Mouse (Mus musculus): ENCODE data around the gene 4933417A18Rik.
"Not testable (repeated sequence)": the region's sequence is repeated elsewhere in the genome, so short reads cannot be mapped to it uniquely, and the experiment has no call there.

4933417A18Rik gene

DNA sequence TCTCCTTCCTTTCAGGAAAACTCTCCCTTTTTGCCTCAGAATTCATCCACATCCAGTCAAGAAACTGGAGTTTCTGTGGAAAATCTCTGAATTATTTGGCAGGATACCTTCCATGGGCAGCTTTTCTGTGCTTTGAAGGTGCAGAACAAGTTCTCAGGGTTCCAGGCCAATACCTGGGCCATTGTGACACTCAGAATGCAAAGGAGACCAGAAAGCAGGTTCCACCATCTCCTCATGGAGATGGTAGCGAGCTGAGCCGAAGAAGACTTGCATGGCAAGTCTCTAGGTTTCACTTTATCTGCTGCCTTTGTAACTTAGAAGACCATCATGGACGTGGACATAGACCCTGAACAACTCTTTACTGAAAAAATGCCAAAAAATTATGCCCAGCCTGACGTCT is at the start of gene 4933417A18Rik, which contains the start of gene Fam217a:
TSS of gene 4933417A18Rik (plus strand) at position 200 of the 400 bp plus-strand sequence.
TSS of gene Fam217a (minus strand) at position 101 of the 400 bp plus-strand sequence.
- no peak for DNase-seq (ENCODE audit: low spot score)

DNA sequence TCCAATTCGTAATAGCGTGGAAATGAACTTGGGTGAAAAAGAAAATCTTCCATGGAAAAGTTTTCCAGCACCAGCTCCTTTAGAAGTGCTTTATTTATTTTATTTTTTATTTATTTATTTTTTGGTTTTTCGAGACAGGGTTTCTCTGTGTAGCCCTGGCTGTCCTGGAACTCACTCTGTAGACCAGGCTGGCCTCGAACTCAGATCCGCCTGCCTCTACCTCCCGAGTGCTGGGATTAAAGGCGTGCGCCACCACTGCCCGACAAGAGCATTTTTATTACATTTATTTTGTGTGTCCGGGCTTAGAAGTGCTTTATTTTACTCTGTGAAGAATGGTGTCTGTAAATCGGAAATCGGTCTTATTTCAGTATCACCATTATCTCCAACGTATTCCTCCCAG is 49.5 kb upstream of the 4933417A18Rik start:
- not testable (repeated sequence) for DNase-seq (ENCODE audit: low spot score)

DNA sequence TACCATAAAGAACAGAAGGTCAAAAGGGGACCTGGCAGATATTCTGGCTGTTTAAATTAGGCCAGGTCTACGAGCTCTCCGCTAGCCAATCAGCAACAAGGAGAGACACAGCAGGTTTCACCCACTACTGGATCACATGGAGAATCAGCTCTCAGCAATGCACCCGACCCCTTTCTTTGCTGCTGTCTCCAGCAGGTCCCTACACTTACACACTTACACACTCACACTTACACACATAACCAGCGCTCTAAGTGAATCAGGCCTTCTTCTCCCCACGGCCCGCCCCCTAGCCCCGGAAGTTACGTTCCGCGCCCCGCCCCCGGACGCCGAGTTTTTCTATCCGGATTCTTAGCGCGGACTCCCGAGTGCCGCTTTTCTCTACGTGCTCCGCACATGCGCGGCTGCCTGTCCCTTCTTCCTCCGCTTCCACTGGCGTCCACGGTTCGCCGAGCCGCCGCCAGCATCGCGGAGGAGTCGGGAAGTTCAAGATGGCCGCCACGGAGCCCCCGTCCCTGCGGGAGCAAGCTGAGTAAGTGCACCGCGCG is 49.0 kb upstream of the 4933417A18Rik start, which contains the start of gene Prpf4b:
TSS of gene Prpf4b (plus strand) at position 137 of the 545 bp plus-strand sequence.
- DNase-seq (ENCODE audit: low spot score) = peak; percentile 89

DNA sequence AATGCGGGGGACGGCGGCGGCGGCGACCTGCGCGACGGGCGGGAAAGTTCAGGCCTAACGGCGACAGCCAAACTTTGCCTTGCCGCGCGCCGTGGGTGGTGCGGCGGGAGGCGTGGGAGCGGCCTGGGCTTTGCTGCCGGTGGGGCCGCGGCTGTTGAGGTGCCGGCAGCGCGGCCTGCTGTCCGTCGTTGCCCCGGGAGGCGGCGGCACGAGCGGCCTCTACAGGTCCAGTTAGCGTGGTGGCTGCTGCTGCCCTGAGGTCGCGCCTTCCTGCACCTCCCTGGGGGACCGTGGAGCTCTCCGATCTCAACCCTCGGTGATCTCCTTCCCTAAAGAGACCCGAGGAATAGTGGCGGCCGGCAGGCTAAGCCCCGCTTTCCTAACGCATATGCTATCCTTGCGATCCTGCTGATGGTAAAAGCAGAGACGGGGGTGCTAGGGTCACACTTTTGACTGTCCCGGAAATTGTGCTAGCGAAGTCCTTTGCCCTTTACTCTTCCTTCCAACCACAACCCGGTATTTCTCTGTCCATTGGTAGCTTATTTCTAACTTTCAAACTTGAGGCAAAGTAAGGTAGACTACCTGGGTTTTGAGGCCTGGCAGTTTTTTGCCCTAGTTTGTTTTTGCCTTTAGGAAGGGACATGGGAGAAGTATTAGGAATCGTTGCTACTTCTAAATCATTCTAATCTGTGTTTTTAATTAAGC is 48.3 kb upstream of the 4933417A18Rik start:
- peak; percentile 56 for DNase-seq (ENCODE audit: low spot score)

DNA sequence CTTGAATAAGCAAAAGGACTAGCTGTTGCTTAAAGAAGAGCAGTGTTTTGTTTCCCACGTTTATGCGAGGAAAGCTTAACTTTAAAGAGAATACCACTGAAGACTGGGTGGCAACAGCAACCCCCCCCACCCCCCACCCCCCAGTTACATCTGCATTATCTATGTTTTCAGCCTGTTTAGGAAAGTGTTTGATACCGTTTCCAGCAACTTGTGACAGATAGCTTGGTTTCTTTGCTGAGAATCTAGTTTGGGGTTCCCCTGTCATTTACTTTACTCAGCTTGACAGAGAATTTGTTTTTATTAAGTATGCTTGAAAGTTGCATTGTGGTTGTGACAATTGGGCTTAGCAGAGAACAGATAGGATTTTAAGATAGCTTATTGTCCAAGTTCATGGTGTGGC is 47.7 kb upstream of the 4933417A18Rik start:
- no peak for DNase-seq (ENCODE audit: low spot score)

DNA sequence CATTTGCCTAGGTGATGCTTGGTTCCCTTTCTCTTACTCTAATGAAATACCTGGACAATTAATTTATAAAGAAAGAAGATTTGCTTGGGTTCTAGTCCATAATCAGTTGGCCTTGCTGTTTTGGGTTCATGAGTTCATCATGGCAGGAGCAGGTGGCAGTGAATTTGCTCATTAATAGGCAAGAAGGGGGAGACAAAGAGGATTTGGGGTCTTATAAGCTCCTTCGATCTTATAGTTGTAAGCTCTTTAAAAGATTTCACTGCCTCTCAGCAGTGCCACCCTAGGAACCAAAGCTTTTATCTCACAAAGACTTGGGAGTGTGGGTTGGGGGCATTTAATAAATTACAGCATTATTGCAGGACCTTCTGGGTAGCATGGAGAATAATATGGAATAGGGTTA is 31.3 kb upstream of the 4933417A18Rik start:
- DNase-seq (ENCODE audit: low spot score) = no peak

DNA sequence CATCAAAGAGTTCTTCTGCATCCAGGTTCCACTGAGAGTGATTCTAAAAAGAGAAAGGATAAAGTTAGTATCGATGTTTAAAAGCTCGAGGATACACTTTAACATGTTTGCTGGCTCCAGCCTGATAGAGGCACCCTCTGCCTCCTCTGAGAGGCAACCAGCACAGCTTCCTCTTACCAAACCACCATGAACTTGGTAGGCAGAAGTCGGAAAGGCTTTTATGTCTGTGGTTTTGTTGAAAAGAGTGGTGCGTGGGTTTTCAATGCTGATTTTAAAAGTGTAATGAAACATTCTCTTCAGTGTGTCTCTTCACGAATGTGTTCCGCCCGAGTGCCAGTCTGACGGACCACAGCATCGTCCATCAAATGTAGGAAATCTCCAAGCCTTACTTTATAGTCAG is 9.6 kb upstream of the 4933417A18Rik start:
- DNase-seq (ENCODE audit: low spot score) = no peak

DNA sequence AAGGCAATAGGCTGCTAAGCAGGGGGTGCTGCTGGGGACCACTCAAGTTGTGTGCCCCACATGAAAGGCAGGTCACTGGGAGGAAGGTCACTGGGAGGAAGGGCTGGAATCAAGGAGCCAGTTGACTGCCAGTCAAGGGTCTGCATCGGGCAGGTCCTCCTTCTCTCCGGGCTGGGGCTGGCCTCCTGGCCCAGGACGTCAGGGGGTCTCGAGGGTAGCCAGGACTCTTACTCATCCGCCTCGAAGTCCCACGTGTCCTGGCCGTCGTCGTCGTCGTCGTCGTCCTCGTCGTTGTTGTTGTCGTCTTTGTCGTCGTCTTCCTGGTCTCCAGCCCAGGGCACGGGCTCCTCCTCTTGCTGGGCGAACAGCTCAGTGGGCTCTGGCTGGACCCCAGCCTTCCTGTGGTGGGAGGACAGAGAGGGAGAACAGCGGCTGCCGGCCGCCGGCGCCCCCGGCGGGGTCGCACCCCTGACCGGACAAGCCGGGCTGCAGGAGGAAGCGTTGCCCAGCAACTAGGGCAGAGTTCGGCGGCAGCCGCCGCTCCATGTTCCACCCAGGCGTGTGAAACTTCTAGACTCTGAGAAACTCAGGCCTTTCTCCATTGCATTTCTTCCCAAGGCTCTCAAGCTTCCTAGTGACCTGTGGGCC is 7.6 kb upstream of the 4933417A18Rik start:
- no peak for DNase-seq (ENCODE audit: low spot score)

DNA sequence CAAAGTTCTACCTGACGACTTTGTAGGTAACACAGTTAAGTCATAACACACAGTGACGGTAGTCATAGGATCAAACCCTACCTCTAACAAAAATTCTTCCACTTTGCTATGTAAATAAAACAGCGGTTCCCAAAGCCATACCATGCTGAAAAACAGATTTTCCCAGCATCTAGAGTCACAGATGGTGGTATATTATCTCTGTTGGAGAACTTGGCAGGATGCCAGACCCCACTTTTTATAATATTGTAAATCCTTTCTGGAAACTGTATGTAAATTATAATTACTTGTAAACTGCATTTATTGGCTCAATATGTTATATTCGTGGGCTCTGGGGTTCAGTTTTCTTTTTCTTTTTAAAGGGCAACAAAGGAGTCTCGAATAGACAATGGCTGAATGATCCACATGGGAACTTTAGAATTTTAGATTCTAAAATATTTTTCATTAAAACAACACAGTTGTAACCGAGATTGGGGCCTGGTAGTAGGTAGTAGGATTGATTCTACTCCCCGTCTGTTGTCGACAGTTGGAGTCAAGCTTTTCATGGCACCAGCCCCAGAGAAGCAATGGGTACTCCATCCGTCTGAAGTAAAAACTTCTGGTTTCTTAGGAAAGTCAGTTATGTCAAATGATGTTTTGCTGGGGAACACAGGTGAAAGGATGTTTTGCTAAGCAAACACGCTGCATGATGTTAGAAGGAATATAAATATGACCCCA is 10.9 kb downstream of the 4933417A18Rik start:
- DNase-seq (ENCODE audit: low spot score) = no peak

DNA sequence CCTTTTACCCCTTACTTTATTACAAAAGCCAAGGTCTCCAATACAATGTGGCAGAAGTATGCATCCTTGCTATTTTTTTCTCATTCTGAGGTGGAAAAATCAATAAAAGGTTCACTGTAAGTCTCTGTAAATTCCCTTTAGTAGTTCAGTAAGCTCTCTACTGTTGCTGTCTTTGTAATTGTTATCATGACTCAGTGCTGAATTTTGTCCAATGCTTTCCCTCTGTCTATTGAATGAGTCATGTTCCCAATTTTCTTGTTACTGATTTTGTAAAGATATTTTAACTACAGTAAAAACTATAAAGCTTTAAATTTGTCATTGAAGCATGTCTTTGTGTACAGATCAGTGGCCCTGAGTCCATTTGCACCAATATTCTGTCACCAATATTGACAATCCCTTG is 18.2 kb downstream of the 4933417A18Rik start:
- DNase-seq (ENCODE audit: low spot score) = no peak

DNA sequence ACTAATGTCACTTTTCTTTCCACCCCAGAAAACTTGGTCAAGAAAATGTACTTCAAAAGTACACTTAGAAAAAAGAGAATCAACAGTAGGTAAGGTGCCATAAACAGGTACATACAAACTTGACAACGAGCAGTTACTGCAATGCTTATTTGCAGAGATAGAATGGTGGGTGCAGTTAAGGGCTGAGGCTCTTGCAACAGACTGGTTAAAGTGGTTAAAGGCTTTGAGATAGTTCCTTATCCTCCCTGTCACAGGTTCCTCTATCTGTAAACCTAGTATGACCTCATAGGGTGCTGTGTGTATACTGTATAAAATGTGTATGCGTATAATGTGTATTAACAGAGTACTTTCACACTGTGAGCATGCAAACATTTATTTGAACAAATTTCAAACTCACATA is 27.2 kb downstream of the 4933417A18Rik start:
- DNase-seq (ENCODE audit: low spot score) = not testable (repeated sequence)

DNA sequence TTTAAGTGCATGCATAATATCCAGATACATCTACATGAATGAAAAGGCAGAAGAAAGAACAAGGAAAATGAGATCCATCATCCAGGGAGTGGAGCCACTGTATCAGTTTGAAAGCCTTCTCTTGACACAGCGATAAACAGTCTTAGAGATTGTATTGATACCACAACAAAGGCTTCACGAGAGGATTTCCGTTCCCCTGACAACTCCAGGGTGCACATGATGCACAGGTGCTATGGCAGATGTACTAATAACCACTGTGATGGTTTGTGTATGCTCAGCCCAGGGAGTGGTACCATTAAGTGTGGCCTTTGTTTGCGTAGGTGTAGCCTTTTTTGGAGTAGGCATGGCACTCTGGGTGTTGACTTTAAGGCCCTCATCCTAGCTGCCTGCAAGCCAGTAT is 32.7 kb downstream of the 4933417A18Rik start:
- no peak for DNase-seq (ENCODE audit: low spot score)

DNA sequence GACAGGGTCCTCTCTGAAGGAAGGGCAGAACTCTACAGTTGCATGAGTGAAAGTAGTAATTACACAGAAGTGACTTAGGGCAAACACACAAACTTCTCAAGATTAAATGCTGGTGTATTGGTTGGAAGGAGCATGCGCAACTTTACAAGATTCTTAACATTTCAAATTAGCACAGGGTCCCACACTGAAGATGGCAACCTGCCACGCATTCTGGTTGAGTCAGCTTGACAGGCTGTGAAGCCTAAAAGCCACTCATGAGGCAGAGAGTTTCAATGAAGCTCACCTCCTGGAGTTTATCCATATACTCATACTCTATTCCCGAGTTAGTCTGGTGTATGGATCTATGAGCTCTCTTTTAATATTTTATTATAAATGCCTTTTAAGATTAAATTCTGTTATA is 33.9 kb downstream of the 4933417A18Rik start:
- DNase-seq (ENCODE audit: low spot score) = not testable (repeated sequence)

DNA sequence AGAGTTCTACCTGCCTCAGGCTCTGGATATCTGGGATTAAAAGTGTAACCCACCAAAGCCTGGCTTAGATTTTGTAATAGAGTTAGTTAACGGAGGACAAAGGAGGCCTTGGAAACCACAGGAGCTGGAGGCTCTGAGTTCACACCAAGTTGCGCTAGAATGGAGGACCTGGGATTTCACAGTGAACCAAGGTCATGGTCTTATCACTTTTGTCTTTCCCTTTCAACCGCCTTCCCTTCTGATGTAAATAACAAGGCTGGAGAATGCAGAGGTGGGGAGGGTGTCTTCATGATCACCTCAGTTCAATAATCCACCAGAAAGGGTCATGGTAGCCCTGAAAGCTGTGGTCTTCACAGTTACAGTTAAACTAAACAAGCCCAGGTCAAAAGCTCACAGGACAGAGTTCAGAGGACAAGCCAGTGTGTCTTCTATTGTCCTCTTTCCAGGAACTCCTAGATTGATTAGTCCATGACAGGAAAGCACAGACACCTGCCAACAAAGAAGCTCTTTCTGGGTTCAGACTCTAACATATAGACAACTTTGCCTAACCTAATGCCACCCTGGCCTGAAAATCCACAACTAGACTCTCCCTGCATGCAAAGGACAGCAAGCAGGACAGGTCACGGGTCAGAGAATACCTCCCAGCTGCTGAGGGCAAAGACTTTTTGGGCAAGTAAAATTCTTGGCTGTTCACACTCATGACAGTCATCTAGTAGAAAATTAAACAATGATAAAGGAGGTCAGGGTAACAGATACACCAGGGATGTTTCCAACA is 37.0 kb downstream of the 4933417A18Rik start:
- no peak for DNase-seq (ENCODE audit: low spot score)

DNA sequence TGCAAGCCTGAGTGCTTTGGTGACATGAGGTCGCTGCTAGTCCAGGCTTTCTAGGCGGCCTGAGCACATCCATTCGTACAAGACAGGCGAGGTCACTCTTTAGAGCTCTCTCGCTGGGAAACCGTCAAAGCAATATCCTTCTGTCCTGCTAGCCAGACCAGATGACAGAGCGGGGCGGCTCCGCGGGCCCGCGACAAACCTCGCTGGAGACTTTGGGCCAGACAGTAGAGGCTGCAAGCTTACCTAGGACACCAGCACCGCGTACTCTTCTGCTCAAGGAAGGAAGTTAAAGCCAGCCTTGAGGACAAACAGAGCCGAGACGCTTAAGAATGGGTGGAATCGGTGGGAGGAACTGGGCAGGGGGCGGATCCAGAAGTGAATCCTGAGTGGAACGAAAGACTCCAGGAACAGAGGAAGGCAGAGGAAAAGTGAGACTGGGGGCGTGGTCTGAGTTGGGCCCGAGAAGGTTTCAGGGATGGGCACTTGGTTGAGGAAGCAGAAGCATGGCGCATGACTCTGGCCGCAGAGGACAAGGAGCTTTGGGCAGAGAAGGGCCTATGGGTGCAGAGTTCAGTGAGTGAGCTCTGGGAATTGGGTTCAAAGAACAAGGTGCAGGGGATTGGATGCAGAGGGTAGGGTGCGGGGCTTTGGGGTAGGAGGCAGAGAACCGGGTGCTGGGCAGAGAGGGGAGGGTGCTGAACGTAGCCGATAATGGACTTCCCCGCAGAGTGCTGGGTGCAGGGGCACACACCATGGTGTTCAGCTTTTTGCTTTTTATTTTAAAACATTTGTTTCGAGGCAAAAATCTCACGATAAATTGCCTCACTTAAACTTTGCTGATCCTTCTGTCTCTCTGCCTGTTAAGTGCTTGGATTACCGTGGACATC is 39.5 kb downstream of the 4933417A18Rik start, which contains the start of gene Eci3:
TSS of gene Eci3 (minus strand) at position 300 of the 887 bp plus-strand sequence.
- peak; percentile 15 for DNase-seq (ENCODE audit: low spot score)

DNA sequence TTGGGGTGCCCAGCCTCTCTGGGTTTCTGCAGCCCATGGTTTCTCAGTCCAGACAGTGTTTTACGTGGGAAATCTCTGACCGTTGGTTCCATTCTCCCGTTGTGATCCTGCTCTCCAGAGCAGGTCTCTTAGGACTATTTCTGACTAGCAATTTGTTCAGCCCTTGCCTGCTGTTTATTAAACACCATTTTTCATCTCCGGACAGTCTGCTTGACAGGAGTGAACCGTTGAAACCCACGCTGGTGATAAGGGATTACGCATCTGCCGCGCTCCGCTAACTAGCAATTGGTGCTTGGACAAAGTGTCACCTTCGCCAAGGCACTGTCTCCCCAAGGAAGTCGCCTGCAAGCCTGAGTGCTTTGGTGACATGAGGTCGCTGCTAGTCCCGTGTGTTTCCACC is 40.2 kb downstream of the 4933417A18Rik start:
- no peak for DNase-seq (ENCODE audit: low spot score)

DNA sequence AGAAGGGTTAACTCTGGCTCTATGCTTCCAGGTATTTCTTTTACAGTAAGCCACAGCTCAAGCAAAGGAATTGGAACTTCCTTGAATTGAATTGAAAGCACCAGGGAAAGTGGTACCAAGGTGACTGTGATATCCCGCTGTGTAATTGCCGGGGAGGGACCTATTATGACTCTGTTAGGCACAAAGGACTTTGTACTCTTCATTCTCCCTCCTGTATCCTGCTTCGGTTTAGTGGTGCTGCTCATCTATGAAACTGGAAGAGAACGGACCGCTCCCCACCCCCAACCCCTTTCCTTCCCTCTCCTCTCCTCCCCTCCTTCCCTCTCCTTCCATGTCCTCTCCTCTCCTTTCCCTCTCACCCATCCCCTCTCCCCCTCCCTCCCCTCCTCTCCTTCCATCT is 40.7 kb downstream of the 4933417A18Rik start:
- no peak for DNase-seq (ENCODE audit: low spot score)

DNA sequence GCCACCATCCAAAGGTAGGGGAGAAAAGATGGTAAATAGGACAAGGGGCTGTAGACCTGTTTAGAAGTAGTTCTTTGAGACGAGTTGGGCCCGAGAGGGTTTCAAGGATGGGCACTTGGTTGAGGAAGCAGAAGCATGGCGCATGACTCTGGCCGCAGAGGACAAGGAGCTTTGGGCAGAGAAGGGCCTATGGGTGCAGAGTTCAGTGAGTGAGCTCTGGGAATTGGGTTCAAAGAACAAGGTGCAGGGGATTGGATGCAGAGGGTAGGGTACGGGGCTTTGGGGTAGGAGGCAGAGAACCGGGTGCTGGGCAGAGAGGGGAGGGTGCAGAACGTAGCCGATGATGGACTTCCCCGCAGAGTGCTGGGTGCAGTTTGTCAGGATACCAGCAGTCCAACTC is 41.4 kb downstream of the 4933417A18Rik start:
- not testable (repeated sequence) for DNase-seq (ENCODE audit: low spot score)

DNA sequence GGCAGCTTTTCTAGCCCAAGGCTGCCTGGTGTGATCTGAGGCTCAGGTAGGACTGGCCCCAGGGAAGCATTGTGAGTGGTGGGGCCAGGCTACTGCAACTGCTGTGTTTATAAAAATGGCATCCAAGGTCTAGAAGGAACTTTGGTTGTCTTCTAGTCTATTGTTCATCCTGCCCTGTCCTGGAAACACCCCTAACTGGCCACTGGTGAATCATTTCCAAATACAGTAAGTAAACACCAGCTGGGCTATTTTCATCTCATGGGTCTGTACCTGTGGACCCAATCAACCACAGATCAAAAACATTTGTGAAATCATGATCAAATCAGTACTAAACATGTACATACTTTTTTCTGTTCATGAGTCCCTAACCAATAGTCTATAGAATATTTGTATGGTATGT is 48.2 kb downstream of the 4933417A18Rik start:
- not testable (repeated sequence) for DNase-seq (ENCODE audit: low spot score)

DNA sequence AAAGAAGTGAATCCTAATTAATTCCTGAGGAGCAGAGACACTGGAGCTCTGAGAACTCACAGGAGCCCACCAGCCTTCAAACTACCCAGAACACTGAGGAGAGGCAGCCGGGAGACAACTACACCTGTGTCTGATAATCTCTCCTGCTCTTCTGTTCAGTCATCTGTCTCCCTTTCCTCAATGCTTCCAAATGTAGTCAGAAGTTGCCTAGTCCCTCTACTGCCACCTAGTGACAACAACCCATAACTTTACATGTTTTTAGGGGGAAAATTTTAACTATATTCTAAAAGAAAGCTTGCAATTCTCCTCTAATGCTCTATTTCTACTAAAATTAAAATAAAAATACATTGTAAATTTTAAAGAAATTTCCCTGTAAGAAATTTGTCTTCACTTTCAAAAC is 48.9 kb downstream of the 4933417A18Rik start:
- DNase-seq (ENCODE audit: low spot score) = no peak

DNA sequence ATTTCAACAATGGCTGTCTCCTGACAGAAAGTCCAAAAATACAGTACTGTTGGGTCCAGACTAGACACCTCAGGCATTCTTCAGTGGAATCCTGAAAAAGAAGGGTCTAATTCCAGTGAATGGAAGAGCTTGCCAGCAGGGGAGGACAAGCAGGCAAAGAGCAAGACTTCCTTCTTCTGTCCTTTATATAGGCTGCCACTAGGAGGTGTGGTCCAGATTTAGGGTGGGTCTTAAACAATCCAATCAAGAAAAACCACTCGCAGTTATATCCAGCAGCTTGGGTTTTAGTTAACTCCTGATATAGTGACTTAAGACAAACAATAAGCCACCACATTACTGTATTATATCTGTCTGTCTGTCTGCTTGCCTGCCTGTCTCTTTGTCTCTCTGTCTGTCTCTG is 49.6 kb downstream of the 4933417A18Rik start:
- DNase-seq (ENCODE audit: low spot score) = no peak

Measured in urinary bladder, postnatal 25 days (tissue).